Mouse (Mus musculus) megakaryocyte, embryonic 14.5 days (primary cell): ENCODE data around the gene Pxdn. TPM values are rescaled to one million over a fixed set of nuclear protein-coding genes. Genes with fewer than 3 reads are reported as not detected.

ENCODE experiments used
- H3K27me3 ChIP-seq: replicated peaks from 2 replicates; pipeline ENCODE3; 2012; ENCODE audit warnings: inconsistent platforms
- H3K36me3 ChIP-seq: replicated peaks from 2 replicates; pipeline ENCODE3; 2012; ENCODE audit warnings: low read length, inconsistent platforms, mixed read lengths
- H3K4me1 ChIP-seq: 2 replicates; pipeline ENCODE4 v1.6.1; 2012; ENCODE audit warnings: inconsistent platforms
- H3K4me3 ChIP-seq: replicated peaks from 2 replicates; pipeline ENCODE3; 2012; ENCODE audit warnings: moderate library complexity, mild to moderate bottlenecking, inconsistent platforms
- H3K9me3 ChIP-seq: 2 replicates; pipeline ENCODE4 v1.6.1; 2012; ENCODE audit warnings: inconsistent platforms
- FLI1 ChIP-seq: IDR thresholded peaks from 2 replicates; pipeline ENCODE4 v1.6.1; 2012; ENCODE audit warnings: low read length, inconsistent platforms, mixed read lengths
- GATA1 ChIP-seq: IDR thresholded peaks from 3 replicates; pipeline ENCODE4 v1.6.1; 2012; ENCODE audit warnings: mixed read lengths, low read length, inconsistent platforms, borderline replicate concordance
- polyA plus RNA-seq: library from polyadenylated mRNA; stranded (reverse); fragments of >175 nt; gene quantifications from 2 replicates; pipeline ENCODE4 v1.2.3, GENCODE M21; 2012; ENCODE audit warnings: low replicate concordance; ENCODE audit not compliant: insufficient read depth

Pxdn gene
- polyA plus RNA-seq: 0.02 TPM in 1 of 2 replicates, not detected in the other

- Histone ChIP-seq H3K36me3 (no peaks in the 10 kb centered on the region), H3K4me1 (no peaks in the 10 kb centered on the region), H3K27me3 (peaks cover 14% of the 10 kb centered on the region), H3K9me3 (peaks cover 4% of the 10 kb centered on the region; the same call in 1 of the 2 replicates), H3K4me3 (peak within 1 kb of the TSS; percentile 14)
- no peak for TF ChIP-seq GATA1
Observed at GRCm38 (mm10) chr12:29937308-29937707, at the start of gene Pxdn. Gene Pxdn, plus strand, starts transcription at chr12:29937608.

- H3K27me3 ChIP-seq: no peaks in the 10 kb centered on the region
- H3K9me3 ChIP-seq: peaks cover 4% of the 10 kb centered on the region; the same call in 1 of the 2 replicates
- TF ChIP-seq GATA1 (no peak), FLI1 (no peak)
- no peak overlapping the region for H3K4me3 ChIP-seq
- no peaks in the 10 kb centered on the region for H3K36me3 ChIP-seq
- H3K4me1 ChIP-seq: no peaks in the 10 kb centered on the region
Observed at GRCm38 (mm10) chr12:29894669-29895068, 42.7 kb upstream of the Pxdn start.

GRCm38 (mm10) chr12:29897533-29898085, 39.8 kb upstream of the Pxdn start:
- no peaks in the 10 kb centered on the region for H3K27me3 ChIP-seq
- no peak overlapping the region for H3K4me3 ChIP-seq
- no peaks in the 10 kb centered on the region for H3K4me1 ChIP-seq
- H3K9me3 ChIP-seq: peaks cover 4% of the 10 kb centered on the region; the same call in 1 of the 2 replicates
- H3K36me3 ChIP-seq: no peaks in the 10 kb centered on the region
- no peak for TF ChIP-seq GATA1
- no peak for TF ChIP-seq FLI1

- Histone ChIP-seq H3K9me3 (no peaks in the 10 kb centered on the region), H3K4me3 (no peak overlapping the region), H3K27me3 (no peaks in the 10 kb centered on the region), H3K36me3 (no peaks in the 10 kb centered on the region), H3K4me1 (no peaks in the 10 kb centered on the region)
- TF ChIP-seq GATA1 (no peak), FLI1 (no peak)
Observed at GRCm38 (mm10) chr12:29904101-29904874, 33.1 kb upstream of the Pxdn start.

GRCm38 (mm10) chr12:29907056-29907455, 30.4 kb upstream of the Pxdn start:
- Histone ChIP-seq H3K36me3 (no peaks in the 10 kb centered on the region), H3K27me3 (no peaks in the 10 kb centered on the region), H3K4me1 (no peaks in the 10 kb centered on the region), H3K9me3 (no peaks in the 10 kb centered on the region), H3K4me3 (no peak overlapping the region)
- no peak for TF ChIP-seq FLI1
- no peak for TF ChIP-seq GATA1

- Histone ChIP-seq H3K9me3 (peaks cover 31% of the 10 kb centered on the region), H3K4me1 (no peaks in the 10 kb centered on the region)
- TF ChIP-seq GATA1 (no peak), FLI1 (no peak)
Observed at GRCm38 (mm10) chr12:29916139-29916538, 21.3 kb upstream of the Pxdn start.

GRCm38 (mm10) chr12:29916807-29917206, 20.6 kb upstream of the Pxdn start:
- no peak overlapping the region for H3K4me3 ChIP-seq
- no peak for TF ChIP-seq GATA1
- no peaks in the 10 kb centered on the region for H3K4me1 ChIP-seq
- no peaks in the 10 kb centered on the region for H3K27me3 ChIP-seq
- no peaks in the 10 kb centered on the region for H3K36me3 ChIP-seq
- peaks cover 33% of the 10 kb centered on the region for H3K9me3 ChIP-seq

More at GRCm38 (mm10) chr12:29916139-29916538, 21.3 kb upstream of the Pxdn start:
- H3K36me3 ChIP-seq: no peaks in the 10 kb centered on the region
- H3K27me3 ChIP-seq: no peaks in the 10 kb centered on the region
- H3K4me3 ChIP-seq: no peak overlapping the region

- Histone ChIP-seq H3K9me3 (peaks cover 31% of the 10 kb centered on the region), H3K27me3 (no peaks in the 10 kb centered on the region), H3K36me3 (no peaks in the 10 kb centered on the region), H3K4me1 (no peaks in the 10 kb centered on the region), H3K4me3 (no peak overlapping the region)
- no peak for TF ChIP-seq FLI1
- no peak for TF ChIP-seq GATA1
Observed at GRCm38 (mm10) chr12:29920298-29920697, 17.1 kb upstream of the Pxdn start.

GRCm38 (mm10) chr12:29921481-29921880, 15.9 kb upstream of the Pxdn start:
- Histone ChIP-seq H3K27me3 (no peaks in the 10 kb centered on the region), H3K4me3 (no peak overlapping the region), H3K4me1 (no peaks in the 10 kb centered on the region), H3K36me3 (no peaks in the 10 kb centered on the region), H3K9me3 (peaks cover 31% of the 10 kb centered on the region)
- TF ChIP-seq GATA1: no peak
- TF ChIP-seq FLI1: no peak

- H3K27me3 ChIP-seq: no peaks in the 10 kb centered on the region
- TF ChIP-seq GATA1 (no peak), FLI1 (no peak)
- H3K4me3 ChIP-seq: no peak overlapping the region
- no peaks in the 10 kb centered on the region for H3K4me1 ChIP-seq
- H3K36me3 ChIP-seq: no peaks in the 10 kb centered on the region
- H3K9me3 ChIP-seq: 0 out of 2 replicates have a peak, but pooled peaks cover 4% of the 10 kb centered on the region
Observed at GRCm38 (mm10) chr12:29926896-29927295, 10.5 kb upstream of the Pxdn start.
